Mouse (Mus musculus) adrenal gland, adult (tissue): ENCODE results near the gene Aig1.

ENCODE experiments used
- DNase-seq, 2 experiments: peaks; one replicate each; pipeline ENCODE4 v3.0.0; 2022 to 2023; ENCODE audit warnings: low spot score in 1 of 2; ENCODE audit not compliant: inconsistent age in 2 of 2

The Aig1 gene

DNA sequence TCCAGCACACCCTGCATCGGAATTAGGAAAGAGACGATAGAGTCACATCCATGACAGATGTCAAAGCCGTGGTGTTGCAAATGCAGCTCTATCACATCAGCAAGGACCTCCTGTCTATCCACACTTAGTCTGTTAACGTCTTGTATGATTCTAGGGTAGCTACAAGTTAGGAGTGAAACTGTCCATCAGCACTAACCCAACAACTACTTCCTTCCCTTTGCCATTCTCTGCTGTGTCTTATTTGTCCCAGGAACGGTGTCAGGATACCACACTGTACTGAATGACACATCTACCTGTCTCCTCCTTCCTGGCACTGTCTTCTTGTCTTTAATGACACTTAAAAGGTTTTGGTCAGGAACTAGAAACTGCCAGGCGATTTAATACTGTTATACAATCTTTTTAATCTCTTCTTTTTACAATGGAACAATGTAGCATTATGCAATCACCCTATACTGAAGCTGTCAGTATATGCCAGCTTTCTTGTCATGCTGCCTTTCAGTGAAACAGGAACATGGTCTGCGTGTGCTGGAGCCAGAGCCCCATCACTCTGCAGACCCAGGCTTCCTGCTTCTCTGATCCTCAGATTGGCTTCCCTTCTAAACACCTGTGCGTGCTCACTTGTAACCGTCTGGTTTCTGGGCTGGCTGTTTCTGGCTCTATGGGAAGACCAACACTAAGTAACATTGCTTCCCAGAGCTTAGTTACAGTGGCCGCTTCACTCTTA, 214.9 kb downstream of the Aig1 start:
- DNase-seq, result no peak

DNA sequence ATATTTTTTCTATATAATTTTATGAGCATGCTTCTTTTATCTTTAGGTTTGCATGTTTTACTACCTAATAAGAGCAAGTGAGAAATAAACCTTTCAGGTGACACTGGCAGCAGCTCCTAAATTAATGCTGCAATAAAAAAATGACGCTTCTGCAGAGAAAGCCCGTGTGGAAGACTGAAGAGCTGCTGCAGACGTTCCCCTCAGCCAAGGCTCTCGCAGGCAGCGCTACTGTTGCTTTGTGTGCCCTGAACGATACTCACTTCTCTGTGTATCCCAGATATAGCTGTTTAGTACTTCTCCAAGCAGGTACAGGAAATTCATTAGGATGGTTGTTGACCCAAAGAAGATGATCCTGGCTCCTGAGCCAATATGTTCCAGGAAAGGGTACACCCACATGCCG, 215.5 kb downstream of the Aig1 start:
- DNase-seq, result no peak

DNA sequence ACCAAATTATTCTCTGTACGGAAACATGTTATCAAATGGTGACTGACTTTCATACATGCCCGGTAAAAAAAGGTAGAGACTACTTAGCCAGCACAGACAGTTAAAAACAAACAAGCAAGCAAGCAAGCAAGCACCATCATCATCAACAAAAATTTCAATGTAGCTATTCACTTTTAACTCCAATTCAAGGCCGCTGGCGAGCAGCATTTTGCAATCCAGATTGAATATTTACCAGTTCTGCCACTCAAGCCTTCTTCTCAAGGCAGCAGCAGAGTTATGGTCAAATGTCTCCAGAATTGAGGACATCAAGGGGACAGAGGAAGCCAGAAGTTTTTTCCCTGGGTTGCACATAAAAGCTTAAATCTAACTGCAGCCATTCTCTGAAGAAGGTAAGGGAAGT, 216.7 kb downstream of the Aig1 start:
- DNase-seq, result peak; percentile 18 to 80

DNA sequence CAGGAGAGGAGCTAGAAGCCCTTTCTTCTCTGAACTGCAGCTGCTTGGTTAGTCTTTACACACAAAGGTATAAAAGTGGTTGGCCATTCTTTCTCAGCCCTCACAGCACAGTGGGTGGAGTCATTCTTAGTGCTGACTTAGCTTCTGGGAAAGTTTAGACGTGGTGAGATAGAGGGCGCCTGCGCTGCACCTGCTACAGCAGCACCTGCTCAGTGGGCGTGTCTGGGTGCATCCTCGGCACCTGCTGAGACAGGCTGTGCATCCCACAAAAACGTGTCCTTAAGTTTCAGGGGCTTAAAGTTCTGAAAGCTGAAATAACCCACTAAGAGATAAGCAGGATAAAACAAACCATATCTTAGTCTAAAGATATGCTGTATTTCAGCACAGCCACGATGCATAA, 227.0 kb downstream of the Aig1 start:
- no peak for DNase-seq

DNA sequence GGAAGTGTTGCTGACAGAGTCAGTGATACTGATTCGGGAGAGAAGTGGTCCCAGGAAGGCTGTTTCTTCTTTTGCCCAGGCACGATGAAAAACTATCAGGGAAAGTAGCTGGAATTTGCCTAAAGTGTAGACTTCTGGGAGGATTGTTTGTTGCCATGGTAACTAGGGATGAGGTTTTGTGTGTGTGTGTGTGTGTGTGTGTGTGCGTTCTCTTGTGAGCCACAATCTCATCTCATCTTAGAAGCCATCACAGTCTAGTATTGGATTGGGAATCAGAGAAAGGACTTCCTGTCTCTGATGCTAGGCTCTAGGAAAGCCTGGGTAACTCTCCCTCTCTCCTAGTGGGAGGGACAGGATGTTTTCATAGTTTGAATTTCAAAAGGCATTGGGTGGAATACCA, 237.0 kb downstream of the Aig1 start:
- peak in 1 of 2 experiments; percentile 38 for DNase-seq

DNA sequence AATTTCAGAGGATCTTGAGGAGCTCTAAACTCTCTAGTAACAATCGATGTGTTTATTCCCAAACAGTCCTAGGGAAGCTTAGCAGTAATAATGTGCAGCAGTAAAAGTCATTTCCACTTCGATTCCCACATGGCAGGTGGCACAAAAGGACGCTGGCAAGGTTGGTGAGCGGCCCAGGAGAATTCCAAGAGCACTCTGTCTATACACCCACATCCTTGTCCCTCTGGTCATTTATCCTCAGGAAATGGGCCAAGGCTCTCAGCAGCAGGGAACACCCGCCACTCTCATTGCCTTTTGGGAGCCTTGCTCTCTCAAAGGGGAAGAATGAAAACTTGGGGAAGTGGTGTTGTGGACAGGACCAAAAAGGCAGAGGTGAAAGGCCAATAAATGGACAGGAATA, 245.0 kb downstream of the Aig1 start:
- DNase-seq, result no peak

DNA sequence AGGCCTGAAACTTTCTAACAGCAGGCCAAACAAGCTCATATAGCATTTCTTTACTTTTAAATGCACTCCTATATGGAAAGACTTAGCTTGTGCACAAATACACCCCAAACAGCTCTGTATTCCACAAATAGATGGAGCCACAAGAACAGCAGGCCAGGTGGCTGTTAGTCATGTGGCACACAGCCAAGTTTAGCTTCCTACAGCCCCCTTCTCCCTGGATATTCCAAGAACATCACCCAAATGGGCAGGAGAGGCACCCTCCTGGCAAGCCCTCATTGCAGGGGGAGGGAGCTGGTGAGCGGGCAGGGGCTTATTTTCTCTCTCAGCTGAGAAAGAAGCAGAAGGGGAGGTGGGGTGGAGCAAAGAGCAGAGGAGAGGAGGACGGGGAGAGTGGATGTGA, 267.9 kb downstream of the Aig1 start:
- DNase-seq, result no peak

DNA sequence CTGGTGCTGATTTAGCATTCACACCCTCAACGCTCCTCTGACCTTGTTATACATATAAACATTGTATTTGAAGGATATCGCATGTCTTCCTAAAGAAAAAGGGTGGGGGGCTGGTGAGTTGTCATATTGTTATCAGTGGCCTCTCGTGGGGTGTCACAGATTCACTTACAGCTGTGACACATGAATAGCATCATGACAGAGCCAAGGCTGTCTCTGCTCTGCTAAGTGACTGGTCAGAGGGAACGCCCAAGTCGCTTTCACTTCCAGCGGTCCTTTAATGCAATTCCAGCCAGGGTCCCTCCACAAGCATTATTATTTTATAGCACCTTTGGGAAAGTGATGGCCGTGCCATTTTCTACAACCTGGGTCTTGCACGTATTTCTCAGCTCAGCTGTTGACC, 271.3 kb downstream of the Aig1 start:
- DNase-seq, result no peak
